Mouse (Mus musculus) erythroblast, embryonic 14.5 days (primary cell): Measurements from ENCODE around the gene Fga.

ENCODE experiments used
- GATA1 ChIP-seq: IDR thresholded peaks from 2 replicates; pipeline ENCODE4 v1.6.1; 2012; ENCODE audit warnings: low read length, inconsistent platforms, mixed read lengths
- TAL1 ChIP-seq: IDR thresholded peaks from 3 replicates; pipeline ENCODE4 v1.6.1; 2012; ENCODE audit warnings: low read length, inconsistent platforms, mixed read lengths

- no peak for TF ChIP-seq GATA1
- no peak for TF ChIP-seq TAL1
Observed at GRCm38 (mm10) chr3:83020387-83020786, 5.5 kb upstream of the Fga start.
